Mouse (Mus musculus): ENCODE data around the gene Hfe.

DNA sequence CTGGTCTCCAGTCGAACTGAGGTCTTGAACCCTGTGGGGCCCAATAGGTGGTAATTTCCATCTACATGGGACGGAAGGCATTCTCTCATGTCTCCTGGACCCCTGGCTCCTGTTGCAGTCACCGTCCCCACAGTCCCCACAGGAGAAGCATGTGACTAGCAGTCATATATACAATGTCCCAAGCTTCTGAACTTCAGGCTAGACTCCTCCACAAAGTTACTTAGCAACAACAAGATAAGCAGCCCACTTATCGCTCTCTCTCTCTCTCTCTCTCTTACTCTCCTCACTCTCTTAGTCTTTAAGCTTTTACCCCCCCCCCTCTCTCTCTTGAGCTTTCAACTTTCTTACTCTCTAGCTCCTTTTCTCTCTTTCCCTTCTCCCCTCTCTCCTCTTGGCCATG lies 13.6 kb upstream of the Hfe start:
- TF ChIP-seq POLR2A (IDR thresholded peaks at IDR 0.05; ENCODE audit: borderline replicate concordance, extremely low read depth, insufficient read depth, insufficient read length, poor library complexity, severe bottlenecking) (no peak), CTCF (IDR thresholded peaks at IDR 0.05; ENCODE audit: borderline replicate concordance, extremely low read depth, insufficient read depth, insufficient read length) (no peak)
